Mouse (Mus musculus) megakaryocyte, embryonic 14.5 days (primary cell): ENCODE results near the gene Slc39a11.

ENCODE experiments used
- FLI1 ChIP-seq: IDR thresholded peaks from 2 replicates; pipeline ENCODE4 v1.6.1; 2012; ENCODE audit warnings: low read length, inconsistent platforms, mixed read lengths
- GATA1 ChIP-seq: IDR thresholded peaks from 3 replicates; pipeline ENCODE4 v1.6.1; 2012; ENCODE audit warnings: mixed read lengths, low read length, inconsistent platforms, borderline replicate concordance

DNA sequence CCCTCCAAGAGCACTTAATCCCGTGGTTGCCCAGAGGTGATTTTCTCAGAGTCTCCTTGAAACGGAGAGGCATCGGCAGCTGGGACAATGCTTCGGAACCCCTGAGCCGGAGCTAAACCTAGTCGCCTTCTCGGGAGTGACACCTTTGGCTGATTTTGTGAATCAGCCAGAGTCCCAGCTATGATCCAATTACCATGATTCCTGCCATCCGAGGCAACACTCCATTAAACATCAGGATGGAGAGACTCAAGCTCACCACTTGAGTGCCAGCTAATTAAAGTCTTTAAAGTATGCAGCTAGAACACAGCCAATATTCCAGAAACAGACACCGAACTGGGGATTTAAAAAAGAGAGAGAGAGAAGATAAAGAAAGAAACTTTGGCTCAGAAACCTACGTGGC, 136.9 kb downstream of the Slc39a11 start:
- TF ChIP-seq GATA1 (no peak), FLI1 (no peak)
